Mouse (Mus musculus): ENCODE data around the gene Caps2.
"Not testable (repeated sequence)": the region's sequence is repeated elsewhere in the genome, so short reads cannot be mapped to it uniquely, and the experiment has no call there.

- TF ChIP-seq CTCF (conservative IDR thresholded peaks at IDR 0.05; ENCODE audit: insufficient read depth, insufficient read length, low read depth, low read length); POLR2A (IDR thresholded peaks at IDR 0.05; ENCODE audit: low read depth, low read length): not testable (repeated sequence)
Observed at GRCm38 (mm10) chr10:112125090-112125489, 38.3 kb upstream of the Caps2 start.

Measured in kidney, adult 2 months (tissue).